Mouse (Mus musculus) forebrain, embryonic 14.5 days (tissue): ENCODE data around the gene Elmo1. TPM values are rescaled to one million over a fixed set of nuclear protein-coding genes. Genes with fewer than 3 reads are reported as not detected.

Experiments
- ATAC-seq: fragments of 200-750 bp; cut with Nextera tagmentation; 2 replicates; pipeline ENCODE4 v1.8.0; 2017; ENCODE audit warnings: mild to moderate bottlenecking, moderate library complexity
- DNase-seq: peaks from one replicate; pipeline ENCODE4 v3.0.0-alpha.2; 2015; ENCODE audit warnings: low spot score
- H3K27ac ChIP-seq: fragments of 300-500 bp; sonication (generic); 2 replicates; pipeline ENCODE4 v1.5.1; 2014; ENCODE audit warnings: low read depth, mild to moderate bottlenecking, control low read depth, low read length, moderate library complexity
- H3K27me3 ChIP-seq: fragments of 300-500 bp; sonication (generic); replicated peaks from 2 replicates; pipeline ENCODE4 v1.6.1; 2014; ENCODE audit warnings: low read length, control low read depth, mixed read lengths; ENCODE audit not compliant: control insufficient read depth, insufficient read depth
- H3K36me3 ChIP-seq: fragments of 300-500 bp; sonication (generic); 2 replicates; pipeline ENCODE4 v1.6.1; 2014; ENCODE audit warnings: low read length, control low read depth; ENCODE audit not compliant: control insufficient read depth, insufficient read depth
- H3K4me1 ChIP-seq: fragments of 300-500 bp; sonication (generic); 2 replicates; pipeline ENCODE4 v1.6.1; 2014; ENCODE audit warnings: antibody characterized with exemption, low read length, control low read depth; ENCODE audit not compliant: control insufficient read depth, insufficient read depth
- H3K4me2 ChIP-seq: fragments of 300-500 bp; sonication (generic); 2 replicates; pipeline ENCODE4 v1.6.1; 2014; ENCODE audit warnings: mild to moderate bottlenecking, control low read depth, low read length
- H3K4me3 ChIP-seq: fragments of 300-500 bp; sonication (generic); 2 replicates; pipeline ENCODE4 v1.5.1; 2014; ENCODE audit warnings: low read depth, low read length, control low read depth
- H3K9ac ChIP-seq: fragments of 300-500 bp; sonication (generic); 2 replicates; pipeline ENCODE4 v1.6.1; 2014; ENCODE audit warnings: mild to moderate bottlenecking, low read length, control low read depth, moderate library complexity
- H3K9me3 ChIP-seq: fragments of 300-500 bp; sonication (generic); replicated peaks from 2 replicates; pipeline ENCODE4 v1.6.1; 2016; ENCODE audit warnings: low read length, control low read depth, mixed read lengths; ENCODE audit not compliant: control insufficient read depth
- WGBS: fragments of 180-500 bp; shearing (Covaris S2); extraction: QIAGEN DNeasy Blood & Tissue Kit; methylation state at CpG from one replicate; pipeline ENCODE4 v1.1.7; 2014; 5-methylcytosine and 5-hydroxymethylcytosine counted together
- polyA plus RNA-seq: library from polyadenylated mRNA; unstranded; fragments of >200 nt; fragmentation: Nextera tagmentation; extraction: Ambion mirVana; gene quantifications from 2 replicates; pipeline ENCODE4 v1.2.1, GENCODE M21; 2014

Gene Elmo1
- polyA plus RNA-seq: 22.6 and 27.8 TPM in 2 replicates

GRCm38 (mm10) chr13:20090133-20090710, at the start of gene Elmo1:
Elmo1 (plus strand) TSS chr13:20090596.
- H3K27me3 ChIP-seq: peaks cover 11% of the 10 kb centered on the region
- WGBS: under 1% methylated on average over 47 of the region's 49 CpGs
- H3K4me2 ChIP-seq: peak within 1 kb of the TSS; percentile 99
- peak within 1 kb of the TSS; percentile 71 for H3K9ac ChIP-seq
- no peaks in the 10 kb centered on the region for H3K9me3 ChIP-seq
- ATAC-seq (peak; percentile 74), DNase-seq (peak; percentile 79)
- H3K36me3 ChIP-seq: no peaks in the 10 kb centered on the region
- H3K4me3 ChIP-seq: peak within 1 kb of the TSS; percentile 71
- H3K4me1 ChIP-seq: no peaks in the 10 kb centered on the region
- peak within 1 kb of the TSS; percentile 21; the same call in 1 of the 2 replicates for H3K27ac ChIP-seq

- Histone ChIP-seq H3K4me1 (no peaks in the 10 kb centered on the region), H3K9me3 (no peaks in the 10 kb centered on the region), H3K4me2 (no peak overlapping the region), H3K4me3 (no peak overlapping the region), H3K9ac (no peak overlapping the region), H3K36me3 (no peaks in the 10 kb centered on the region), H3K27me3 (no peaks in the 10 kb centered on the region), H3K27ac (no peak overlapping the region)
- peak; percentile 65 for DNase-seq
- peak; percentile 68 for ATAC-seq
- WGBS: 6% methylated on average over 2 of the region's 2 CpGs
Observed at GRCm38 (mm10) chr13:20041169-20041830, 49.1 kb upstream of the Elmo1 start.

GRCm38 (mm10) chr13:20042856-20043255, 47.5 kb upstream of the Elmo1 start:
- no peaks in the 10 kb centered on the region for H3K9me3 ChIP-seq
- ATAC-seq: no peak
- WGBS: 95% methylated on average over 2 of the region's 2 CpGs
- no peaks in the 10 kb centered on the region for H3K36me3 ChIP-seq
- DNase-seq: no peak
- H3K4me2 ChIP-seq: no peak overlapping the region
- no peak overlapping the region for H3K9ac ChIP-seq
- no peak overlapping the region for H3K4me3 ChIP-seq
- no peaks in the 10 kb centered on the region for H3K27me3 ChIP-seq
- no peaks in the 10 kb centered on the region for H3K4me1 ChIP-seq
- H3K27ac ChIP-seq: no peak overlapping the region

GRCm38 (mm10) chr13:20045350-20045749, 45.0 kb upstream of the Elmo1 start:
- H3K4me2 ChIP-seq: no peak overlapping the region
- no peaks in the 10 kb centered on the region for H3K27me3 ChIP-seq
- 97% methylated on average over 2 of the region's 2 CpGs for WGBS
- H3K27ac ChIP-seq: no peak overlapping the region
- H3K9me3 ChIP-seq: no peaks in the 10 kb centered on the region
- ATAC-seq (no peak), DNase-seq (no peak)
- no peak overlapping the region for H3K4me3 ChIP-seq
- no peaks in the 10 kb centered on the region for H3K36me3 ChIP-seq
- no peak overlapping the region for H3K9ac ChIP-seq
- peaks cover 5% of the 10 kb centered on the region for H3K4me1 ChIP-seq

- H3K27ac ChIP-seq: no peak overlapping the region
- no peak overlapping the region for H3K9ac ChIP-seq
- 60% methylated on average over 5 of the region's 5 CpGs for WGBS
- no peak for ATAC-seq
- DNase-seq: no peak
- H3K4me1 ChIP-seq: peaks cover 5% of the 10 kb centered on the region
- no peak overlapping the region for H3K4me2 ChIP-seq
- H3K4me3 ChIP-seq: no peak overlapping the region
- H3K36me3 ChIP-seq: no peaks in the 10 kb centered on the region
- no peaks in the 10 kb centered on the region for H3K9me3 ChIP-seq
- H3K27me3 ChIP-seq: no peaks in the 10 kb centered on the region
Observed at GRCm38 (mm10) chr13:20045836-20046235, 44.6 kb upstream of the Elmo1 start.

GRCm38 (mm10) chr13:20046406-20046805, 44.0 kb upstream of the Elmo1 start:
- no peak overlapping the region for H3K27ac ChIP-seq
- no peak overlapping the region for H3K9ac ChIP-seq
- DNase-seq (no peak), ATAC-seq (no peak)
- H3K27me3 ChIP-seq: no peaks in the 10 kb centered on the region
- H3K4me2 ChIP-seq: no peak overlapping the region
- peaks cover 5% of the 10 kb centered on the region for H3K4me1 ChIP-seq
- no peaks in the 10 kb centered on the region for H3K36me3 ChIP-seq
- H3K9me3 ChIP-seq: no peaks in the 10 kb centered on the region
- 90% methylated on average over 4 of the region's 4 CpGs for WGBS
- no peak overlapping the region for H3K4me3 ChIP-seq

GRCm38 (mm10) chr13:20047926-20048836, 42.2 kb upstream of the Elmo1 start:
- Histone ChIP-seq H3K27me3 (no peaks in the 10 kb centered on the region), H3K4me3 (no peak overlapping the region), H3K36me3 (no peaks in the 10 kb centered on the region), H3K4me1 (peaks cover 5% of the 10 kb centered on the region), H3K27ac (no peak overlapping the region), H3K4me2 (peak overlapping the region; percentile 29; the same call in 1 of the 2 replicates), H3K9me3 (no peaks in the 10 kb centered on the region), H3K9ac (no peak overlapping the region)
- whole genome bisulfite sequencing: 39% methylated on average over 14 of the region's 14 CpGs
- DNase-seq (no peak), ATAC-seq (peak; percentile 66; the same call in 1 of the 2 replicates)

- H3K4me3 ChIP-seq: no peak overlapping the region
- peak overlapping the region; percentile 29; the same call in 1 of the 2 replicates for H3K4me2 ChIP-seq
- ATAC-seq: peak; percentile 23; the same call in 1 of the 2 replicates
Observed at GRCm38 (mm10) chr13:20048837-20049160, 41.6 kb upstream of the Elmo1 start.

More at GRCm38 (mm10) chr13:20048837-20049160, 41.6 kb upstream of the Elmo1 start:
- 2% methylated on average over 2 of the region's 2 CpGs for WGBS
- Histone ChIP-seq H3K9me3 (no peaks in the 10 kb centered on the region), H3K4me1 (peaks cover 5% of the 10 kb centered on the region), H3K27ac (no peak overlapping the region), H3K27me3 (no peaks in the 10 kb centered on the region), H3K36me3 (no peaks in the 10 kb centered on the region), H3K9ac (no peak overlapping the region)
- peak; percentile 49 for DNase-seq
